Mouse (Mus musculus) liver, adult 2 months (tissue): ENCODE results near the gene Numbl. TPM values are rescaled to one million over a fixed set of nuclear protein-coding genes. Genes with fewer than 3 reads are reported as not detected.

Experiments
- DNase-seq: peaks from one replicate; pipeline ENCODE4 v3.0.0-alpha.2; 2011; ENCODE audit warnings: low read depth, low spot score; ENCODE audit errors: extremely low read depth
- H3K27ac ChIP-seq: fragments of 200-500 bp; replicated peaks from 2 replicates; pipeline ENCODE4 v1.5.1; 2012; ENCODE audit warnings: low read depth, mild to moderate bottlenecking, control low read depth, inconsistent platforms, low read length; ENCODE audit not compliant: insufficient read depth
- H3K27me3 ChIP-seq: fragments of 200-500 bp; 2 replicates; pipeline ENCODE4 v1.6.1; 2012; ENCODE audit warnings: mild to moderate bottlenecking, moderate library complexity, low read length, inconsistent platforms; ENCODE audit not compliant: control insufficient read depth, insufficient read depth
- H3K36me3 ChIP-seq: fragments of 200-500 bp; 2 replicates; pipeline ENCODE4 v1.6.1; 2012; ENCODE audit warnings: low read length, inconsistent platforms; ENCODE audit not compliant: control insufficient read depth, insufficient read depth
- H3K4me1 ChIP-seq: fragments of 200-500 bp; 2 replicates; pipeline ENCODE4 v1.6.1; 2011; ENCODE audit warnings: low read length; ENCODE audit not compliant: control insufficient read depth, insufficient read depth
- H3K4me3 ChIP-seq: fragments of 200-500 bp; 2 replicates; pipeline ENCODE4 v1.5.1; 2011; ENCODE audit warnings: low read depth, mild to moderate bottlenecking, control low read depth, low read length, moderate library complexity; ENCODE audit not compliant: insufficient read depth
- H3K79me2 ChIP-seq: fragments of 200-500 bp; 2 replicates; pipeline ENCODE4 v1.6.1; 2012; ENCODE audit warnings: inconsistent platforms, mild to moderate bottlenecking, low read length, moderate library complexity; ENCODE audit not compliant: control insufficient read depth, insufficient read depth
- H3K9ac ChIP-seq: fragments of 200-500 bp; 2 replicates; pipeline ENCODE4 v1.6.1; 2012; ENCODE audit warnings: low read depth, mild to moderate bottlenecking, control low read depth, inconsistent platforms, low read length
- CTCF ChIP-seq: fragments of 200-500 bp; IDR thresholded peaks from 2 replicates; pipeline ENCODE4 v1.5.1; 2011; ENCODE audit warnings: low read depth, low read length, control low read depth
- POLR2A ChIP-seq: fragments of 200-500 bp; IDR thresholded peaks from 2 replicates; pipeline ENCODE4 v1.6.1; 2011; ENCODE audit warnings: low read length, control low read depth; ENCODE audit not compliant: insufficient read depth; ENCODE audit errors: extremely low read depth
- WGBS: fragments of 180-500 bp; shearing (Covaris S2); methylation state at CpG from one replicate; pipeline ENCODE4 v1.1.7; 2018; 5-methylcytosine and 5-hydroxymethylcytosine counted together
- polyA plus RNA-seq: library from polyadenylated mRNA; depleted of rRNA; stranded (reverse); fragments of >200 nt; gene quantifications from 2 replicates; pipeline ENCODE4 v1.2.3, GENCODE M21; 2012
- total RNA-seq: library from RNA; depleted of rRNA; stranded (reverse); fragments of >200 nt; gene quantifications from 2 replicates; pipeline ENCODE4 v1.2.3, GENCODE M21; 2014

Numbl gene
- total and polyA plus RNA-seq, 2 experiments = 0.46 to 1.5 TPM

DNA sequence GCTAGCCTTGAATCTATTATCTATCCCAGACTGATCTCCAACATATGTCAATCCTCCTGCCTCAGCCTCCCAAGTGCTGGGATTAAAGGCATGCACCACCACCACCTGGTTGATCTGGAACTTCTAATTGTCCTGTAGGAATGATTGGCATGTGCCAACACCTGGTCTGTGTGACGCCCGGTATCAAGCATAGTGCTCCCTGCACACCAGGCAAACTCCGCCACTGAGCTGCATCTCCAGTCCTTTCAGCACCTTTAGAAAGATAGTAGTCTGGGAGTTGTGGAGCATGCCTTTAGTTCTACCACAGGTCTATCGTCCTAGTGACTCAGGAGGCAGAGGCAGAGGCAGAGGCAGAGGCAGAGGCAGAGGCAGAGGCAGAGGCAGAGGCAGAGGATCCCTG is 42.1 kb downstream of the Numbl start:
- DNase-seq = no peak
- no peaks in the 10 kb centered on the region for H3K36me3 ChIP-seq
- no peaks in the 10 kb centered on the region for H3K27me3 ChIP-seq
- no peak overlapping the region for H3K27ac ChIP-seq
- H3K9ac ChIP-seq = no peak overlapping the region
- H3K79me2 ChIP-seq = no peaks in the 10 kb centered on the region
- WGBS = 81% methylated on average over 4 of the region's 4 CpGs
- no peaks in the 10 kb centered on the region for H3K4me1 ChIP-seq
- no peak overlapping the region for H3K4me3 ChIP-seq
- TF ChIP-seq CTCF (no peak), POLR2A (no peak)

GRCm38 (mm10) chr7:27300801-27301200 is 42.6 kb downstream of the Numbl start:
- TF ChIP-seq CTCF (no peak), POLR2A (no peak)
- Histone ChIP-seq H3K9ac (no peak overlapping the region), H3K27ac (no peak overlapping the region), H3K36me3 (no peaks in the 10 kb centered on the region), H3K27me3 (no peaks in the 10 kb centered on the region), H3K4me3 (no peak overlapping the region), H3K79me2 (no peaks in the 10 kb centered on the region), H3K4me1 (no peaks in the 10 kb centered on the region)
- no peak for DNase-seq
- 76% methylated on average over 5 of the region's 5 CpGs for WGBS

DNA sequence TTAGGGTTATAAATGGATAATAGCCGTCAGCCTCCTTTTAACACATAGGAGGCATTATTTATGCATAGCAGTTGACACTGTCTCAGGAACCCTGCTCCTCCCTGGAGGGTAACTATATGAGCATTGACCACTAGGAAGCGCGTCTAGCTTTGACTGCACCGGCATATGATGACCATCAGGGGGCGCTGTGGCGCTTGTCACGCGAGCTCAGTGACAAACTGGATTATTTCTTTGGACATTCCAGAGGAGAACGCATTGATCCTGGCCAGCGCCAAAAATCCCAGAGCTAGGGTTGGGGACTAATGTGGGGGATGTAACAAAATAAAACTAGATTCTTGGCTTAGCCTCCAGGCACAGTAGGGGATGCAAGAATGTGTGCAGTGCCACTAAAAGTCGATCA is 43.9 kb downstream of the Numbl start:
- H3K36me3 ChIP-seq = no peaks in the 10 kb centered on the region
- H3K4me1 ChIP-seq = no peaks in the 10 kb centered on the region
- H3K27ac ChIP-seq = no peak overlapping the region
- DNase-seq = peak; percentile 35
- H3K9ac ChIP-seq = no peak overlapping the region
- H3K79me2 ChIP-seq = no peaks in the 10 kb centered on the region
- H3K27me3 ChIP-seq = no peaks in the 10 kb centered on the region
- WGBS = 8% methylated on average over 11 of the region's 11 CpGs
- TF ChIP-seq CTCF = peak; percentile 99
- TF ChIP-seq POLR2A = no peak
- H3K4me3 ChIP-seq = no peak overlapping the region; the same call in 1 of the 2 replicates

DNA sequence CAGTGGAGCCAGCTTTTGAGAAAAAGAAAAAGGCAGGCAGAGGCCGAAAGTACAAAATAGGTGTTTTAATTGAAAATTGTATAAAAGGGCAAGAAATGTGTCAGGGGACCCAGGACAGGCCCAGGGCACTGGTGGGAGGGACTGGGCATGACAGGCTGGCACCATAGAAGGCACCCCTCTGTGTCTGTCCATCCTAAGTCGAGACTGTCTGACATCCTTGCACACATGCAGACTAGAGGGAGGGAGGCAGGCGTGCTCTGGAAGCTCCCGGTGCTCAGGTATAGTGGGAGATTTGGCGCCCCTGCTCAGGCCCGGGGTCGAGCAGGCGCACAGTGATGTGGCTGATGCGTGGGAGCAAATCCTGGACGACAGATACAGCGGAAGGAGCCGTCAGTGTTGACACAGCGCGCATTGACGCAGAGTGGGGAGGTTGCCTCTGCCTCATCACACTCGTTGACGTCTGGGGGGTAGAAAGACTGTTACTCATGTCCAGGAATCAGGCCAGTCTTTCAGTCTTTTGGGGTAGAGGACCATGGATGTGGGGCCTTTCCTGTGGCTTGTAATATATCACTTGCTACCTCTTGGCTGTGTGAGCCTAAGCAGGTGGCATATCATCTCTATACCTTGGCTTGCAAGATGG is 47.0 kb downstream of the Numbl start:
- Histone ChIP-seq H3K27ac (no peak overlapping the region), H3K27me3 (no peaks in the 10 kb centered on the region; the same call in 1 of the 2 replicates), H3K79me2 (no peaks in the 10 kb centered on the region), H3K36me3 (no peaks in the 10 kb centered on the region), H3K9ac (no peak overlapping the region), H3K4me3 (no peak overlapping the region), H3K4me1 (no peaks in the 10 kb centered on the region)
- WGBS = 83% methylated on average over 17 of the region's 17 CpGs
- no peak for DNase-seq
- TF ChIP-seq CTCF = no peak
- no peak for TF ChIP-seq POLR2A

DNA sequence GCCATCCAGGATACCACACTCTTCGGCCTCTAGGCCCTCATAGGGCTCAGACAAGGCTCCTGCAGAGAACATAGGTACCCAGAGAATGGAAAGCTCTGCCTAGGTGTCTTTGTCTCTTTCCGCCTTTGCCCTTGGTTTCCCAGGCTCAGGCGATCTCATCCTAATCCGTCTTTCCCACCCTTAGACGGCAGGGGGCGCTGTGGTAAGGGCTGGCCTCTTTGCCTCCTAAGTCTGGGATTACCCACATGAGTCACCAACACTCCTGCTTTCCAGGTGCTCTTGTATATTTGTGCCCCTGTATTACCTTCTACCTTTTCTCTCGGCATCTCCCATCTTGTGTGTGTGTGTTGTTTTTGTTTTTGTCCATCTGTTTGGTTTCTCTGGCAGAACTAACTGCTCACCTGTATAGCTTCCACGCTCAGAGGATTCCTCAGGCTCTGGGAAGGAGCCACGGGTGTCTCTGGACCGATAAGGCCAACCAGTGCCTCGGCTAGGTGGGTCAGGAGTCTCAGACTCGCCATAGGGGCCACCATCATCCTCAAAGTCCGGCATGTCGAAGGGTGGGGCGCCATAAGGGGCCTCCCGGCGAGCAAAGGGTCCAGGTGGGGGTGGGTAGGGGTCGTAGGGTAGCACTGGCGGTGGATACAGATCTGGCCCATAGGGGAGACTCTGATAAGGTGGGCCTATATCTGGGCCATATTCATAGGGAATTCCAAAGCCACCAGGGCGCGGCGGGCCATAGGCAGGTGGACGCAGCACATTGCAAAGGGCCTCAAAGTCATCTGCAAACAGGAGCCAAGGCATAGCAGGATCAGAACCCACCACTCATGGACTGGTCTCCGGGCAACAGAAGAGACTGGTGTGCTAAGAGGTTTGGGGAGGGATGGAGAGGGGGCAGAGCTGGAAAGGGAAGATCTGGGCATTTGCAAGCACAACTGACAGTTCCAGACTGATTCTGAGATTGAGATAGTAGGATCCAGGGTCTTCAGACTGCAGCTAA is 48.2 kb downstream of the Numbl start:
- DNase-seq = no peak
- no peak overlapping the region for H3K4me3 ChIP-seq
- H3K79me2 ChIP-seq = no peaks in the 10 kb centered on the region
- H3K27ac ChIP-seq = no peak overlapping the region
- H3K9ac ChIP-seq = no peak overlapping the region
- peak; percentile 75 for TF ChIP-seq CTCF
- TF ChIP-seq POLR2A = no peak
- H3K4me1 ChIP-seq = peaks cover 2% of the 10 kb centered on the region; the same call in 1 of the 2 replicates
- H3K27me3 ChIP-seq = no peaks in the 10 kb centered on the region; the same call in 1 of the 2 replicates
- no peaks in the 10 kb centered on the region for H3K36me3 ChIP-seq
- 77% methylated on average over 24 of the region's 24 CpGs for WGBS

DNA sequence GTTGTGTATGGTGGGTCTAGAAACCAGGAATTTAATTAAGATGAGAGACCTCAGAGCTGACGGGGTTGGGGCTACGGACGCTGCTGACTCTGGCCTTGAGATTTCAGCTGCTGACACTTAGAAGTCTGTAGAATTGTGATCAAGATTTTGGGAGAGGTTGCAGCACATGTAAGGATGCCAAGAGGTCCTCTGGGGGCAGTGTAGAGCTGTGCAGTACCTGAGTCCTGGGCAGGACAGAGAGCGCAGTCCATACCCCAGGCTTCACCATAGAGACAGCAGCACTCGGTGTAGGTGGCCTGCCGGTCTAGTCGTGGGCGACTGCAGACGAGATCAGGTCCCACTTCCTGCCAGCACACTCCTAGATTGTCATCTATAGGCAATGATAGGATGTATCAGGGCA is 49.3 kb downstream of the Numbl start:
- TF ChIP-seq CTCF = no peak
- TF ChIP-seq POLR2A = no peak
- Histone ChIP-seq H3K36me3 (no peaks in the 10 kb centered on the region), H3K27ac (no peak overlapping the region), H3K4me1 (peaks cover 2% of the 10 kb centered on the region; the same call in 1 of the 2 replicates), H3K79me2 (no peaks in the 10 kb centered on the region), H3K4me3 (no peak overlapping the region), H3K9ac (no peak overlapping the region), H3K27me3 (no peaks in the 10 kb centered on the region; the same call in 1 of the 2 replicates)
- DNase-seq = no peak
- 90% methylated on average over 9 of the region's 9 CpGs for WGBS
